Mouse (Mus musculus) heart, adult 2 months (tissue): ENCODE measurements around the gene Hivep2. TPM values are rescaled to one million over a fixed set of nuclear protein-coding genes. Genes with fewer than 3 reads are reported as not detected.
A peak's percentile ranks its signal among the peaks of the same experiment; 100 is the strongest.

Experiments
- DNase-seq, 2 experiments: peaks; one replicate each; pipeline ENCODE4 v3.0.0; 2021
- H3K27ac ChIP-seq: fragments of 200-600 bp; 2 replicates; pipeline ENCODE4 v1.8.1; 2022
- H3K27me3 ChIP-seq: fragments of 200-500 bp; 2 replicates; pipeline ENCODE4 v1.6.1; 2012; ENCODE audit warnings: mild to moderate bottlenecking, low read length, inconsistent platforms, mixed read lengths; ENCODE audit not compliant: control insufficient read depth, insufficient read depth
- H3K36me3 ChIP-seq: fragments of 200-500 bp; 2 replicates; pipeline ENCODE4 v1.6.1; 2012; ENCODE audit warnings: low read length, inconsistent platforms; ENCODE audit not compliant: control insufficient read depth, insufficient read depth
- H3K4me1 ChIP-seq: fragments of 200-500 bp; 2 replicates; pipeline ENCODE4 v1.6.1; 2011; ENCODE audit warnings: low read length; ENCODE audit not compliant: control insufficient read depth, insufficient read depth
- H3K4me3 ChIP-seq: fragments of 200-600 bp; 2 replicates; pipeline ENCODE4 v1.8.1; 2022
- H3K79me2 ChIP-seq: fragments of 200-500 bp; replicated peaks from 2 replicates; pipeline ENCODE4 v1.6.1; 2012; ENCODE audit warnings: mild to moderate bottlenecking, inconsistent platforms, low read length, moderate library complexity, mixed read lengths; ENCODE audit not compliant: control insufficient read depth, insufficient read depth
- H3K9ac ChIP-seq: fragments of 200-500 bp; 2 replicates; pipeline ENCODE4 v1.6.1; 2012; ENCODE audit warnings: low read depth, mild to moderate bottlenecking, control low read depth, inconsistent platforms, low read length, mixed read lengths
- CTCF ChIP-seq: fragments of 200-600 bp; IDR thresholded peaks from 2 replicates; pipeline ENCODE4 v1.8.1; 2022; ENCODE audit warnings: antibody characterized with exemption, mild to moderate bottlenecking, moderate library complexity
- EP300 ChIP-seq: fragments of 200-500 bp; IDR thresholded peaks from 2 replicates; pipeline ENCODE4 v1.6.1; 2011; ENCODE audit warnings: low read depth, low read length, control low read depth; ENCODE audit not compliant: insufficient read depth
- POLR2A ChIP-seq: fragments of 200-500 bp; IDR thresholded peaks from 2 replicates; pipeline ENCODE4 v1.6.1; 2011; ENCODE audit warnings: mild to moderate bottlenecking, low read depth, low read length, control low read depth; ENCODE audit not compliant: insufficient read depth
- WGBS: fragments of 180-500 bp; shearing (Covaris S2); methylation state at CpG from one replicate; pipeline ENCODE4 v1.1.7; 2018; 5-methylcytosine and 5-hydroxymethylcytosine counted together
- intact Hi-C: fragments of 180-260 bp; cut with DNase I; formaldehyde crosslinking; loops from one replicate; pipeline ENCODE4 v1.15.1; 2025
- polyA plus RNA-seq: library from polyadenylated mRNA; depleted of rRNA; stranded (reverse); fragments of >200 nt; gene quantifications from 2 replicates; pipeline ENCODE4 v1.2.3, GENCODE M21; 2012
- total RNA-seq, 2 experiments: library from RNA; stranded (reverse); gene quantifications; 2 replicates each; pipeline ENCODE4 v1.2.3; 2021

Hivep2 gene
- total and polyA plus RNA-seq, 3 experiments = 5.3 to 22.6 (median 20.9) TPM

- H3K27me3 ChIP-seq = no peaks in the 10 kb centered on the region
- peak in 1 of 2 experiments; percentile 52 for DNase-seq
Observed at GRCm38 (mm10) chr10:13983631-13984030, 17.8 kb downstream of the Hivep2 start.

GRCm38 (mm10) chr10:13984233-13984632 lies 18.4 kb downstream of the Hivep2 start:
- intact Hi-C loops = no loop called here
- no peak for DNase-seq

More at GRCm38 (mm10) chr10:13983631-13984030, 17.8 kb downstream of the Hivep2 start:
- intact Hi-C loops = loop anchor here (2.0 kb wide), 1 partner anchor 17 kb away; the partner anchor contains the start of gene Hivep2
- H3K36me3 ChIP-seq = peaks cover 26% of the 10 kb centered on the region
- WGBS = 29% methylated on average over 12 of the region's 12 CpGs
- TF ChIP-seq POLR2A (no peak), EP300 (no peak), CTCF (no peak)
- peaks cover 12% of the 10 kb centered on the region for H3K4me1 ChIP-seq
- H3K4me3 ChIP-seq = peak overlapping the region; percentile 51; the same call in 1 of the 2 replicates
- peak overlapping the region; percentile 97 for H3K27ac ChIP-seq
- no peak overlapping the region for H3K9ac ChIP-seq
- H3K79me2 ChIP-seq = peaks cover 9% of the 10 kb centered on the region

GRCm38 (mm10) chr10:13986539-13986938 lies 20.7 kb downstream of the Hivep2 start:
- WGBS = 70% methylated on average over 2 of the region's 2 CpGs
- Histone ChIP-seq H3K4me3 (no peak overlapping the region), H3K9ac (no peak overlapping the region), H3K27ac (0 out of 2 replicates have a peak overlapping the region, but pooled peaks have one; percentile 16), H3K79me2 (peaks cover 13% of the 10 kb centered on the region), H3K4me1 (peaks cover 16% of the 10 kb centered on the region), H3K36me3 (peaks cover 24% of the 10 kb centered on the region), H3K27me3 (no peaks in the 10 kb centered on the region)
- intact Hi-C loops = no loop called here
- TF ChIP-seq POLR2A (no peak), EP300 (no peak), CTCF (no peak)
- no peak for DNase-seq

More at GRCm38 (mm10) chr10:13984233-13984632, 18.4 kb downstream of the Hivep2 start:
- Histone ChIP-seq H3K27ac (peak overlapping the region; percentile 97), H3K27me3 (no peaks in the 10 kb centered on the region), H3K9ac (no peak overlapping the region), H3K4me3 (no peak overlapping the region), H3K36me3 (peaks cover 22% of the 10 kb centered on the region), H3K79me2 (peaks cover 10% of the 10 kb centered on the region), H3K4me1 (peaks cover 13% of the 10 kb centered on the region)
- TF ChIP-seq EP300 (no peak), POLR2A (no peak), CTCF (no peak)

- DNase-seq = no peak
- 42% methylated on average over 3 of the region's 3 CpGs for WGBS
- Histone ChIP-seq H3K4me3 (no peak overlapping the region), H3K4me1 (peaks cover 14% of the 10 kb centered on the region), H3K36me3 (peaks cover 24% of the 10 kb centered on the region), H3K27me3 (no peaks in the 10 kb centered on the region), H3K27ac (no peak overlapping the region; the same call in 1 of the 2 replicates), H3K9ac (no peak overlapping the region), H3K79me2 (peaks cover 13% of the 10 kb centered on the region)
- TF ChIP-seq CTCF (no peak), POLR2A (no peak), EP300 (no peak)
- intact Hi-C loops = no loop called here
Observed at GRCm38 (mm10) chr10:13987336-13987735, 21.5 kb downstream of the Hivep2 start.

- TF ChIP-seq EP300 (0 out of 2 replicates have a peak, but pooled peaks have one; percentile 47), CTCF (no peak)
- intact Hi-C loops = no loop called here
Observed at GRCm38 (mm10) chr10:13988280-13988679, 22.4 kb downstream of the Hivep2 start.

GRCm38 (mm10) chr10:13988757-13989156 lies 22.9 kb downstream of the Hivep2 start:
- intact Hi-C loops = no loop called here
- Histone ChIP-seq H3K9ac (no peak overlapping the region), H3K4me1 (peaks cover 11% of the 10 kb centered on the region), H3K79me2 (peaks cover 16% of the 10 kb centered on the region), H3K4me3 (no peak overlapping the region), H3K27ac (no peak overlapping the region), H3K36me3 (peaks cover 19% of the 10 kb centered on the region), H3K27me3 (no peaks in the 10 kb centered on the region)
- DNase-seq = no peak
- TF ChIP-seq CTCF = no peak
- TF ChIP-seq EP300 = no peak
- TF ChIP-seq POLR2A = no peak
- 90% methylated on average over 4 of the region's 4 CpGs for WGBS

More at GRCm38 (mm10) chr10:13988280-13988679, 22.4 kb downstream of the Hivep2 start:
- Histone ChIP-seq H3K4me3 (no peak overlapping the region), H3K27me3 (no peaks in the 10 kb centered on the region), H3K79me2 (peaks cover 13% of the 10 kb centered on the region), H3K27ac (no peak overlapping the region), H3K9ac (no peak overlapping the region), H3K36me3 (peaks cover 23% of the 10 kb centered on the region), H3K4me1 (peaks cover 13% of the 10 kb centered on the region)
- 69% methylated on average over 9 of the region's 9 CpGs for WGBS
- peak in 1 of 2 experiments; percentile 54 for DNase-seq
